Mouse (Mus musculus) ES-Bruce4 (cell line): ENCODE results near the gene 6030468B19Rik.

ENCODE experiments used
- CTCF ChIP-seq: IDR thresholded peaks from one replicate; pipeline ENCODE4 v1.8.1; 2011; ENCODE audit warnings: low read depth, low read length
- EP300 ChIP-seq: IDR thresholded peaks from 2 replicates; pipeline ENCODE4 v1.6.1; 2011; ENCODE audit warnings: low read depth, low read length; ENCODE audit not compliant: insufficient read depth
- POLR2A ChIP-seq: IDR thresholded peaks from one replicate; pipeline ENCODE4 v1.8.1; 2011; ENCODE audit warnings: low read length; ENCODE audit not compliant: insufficient read depth

GRCm38 (mm10) chr11:117839021-117839420 lies 41.6 kb downstream of the 6030468B19Rik start:
- TF ChIP-seq CTCF (no peak), EP300 (no peak), POLR2A (no peak)
